Mouse (Mus musculus): Measurements from ENCODE around the gene Cdc42. TPM values are rescaled to one million over a fixed set of nuclear protein-coding genes. Genes with fewer than 3 reads are reported as not detected.

The Cdc42 gene
- polyA plus RNA-seq, 1 experiment from 2014 or later: 710 TPM

DNA sequence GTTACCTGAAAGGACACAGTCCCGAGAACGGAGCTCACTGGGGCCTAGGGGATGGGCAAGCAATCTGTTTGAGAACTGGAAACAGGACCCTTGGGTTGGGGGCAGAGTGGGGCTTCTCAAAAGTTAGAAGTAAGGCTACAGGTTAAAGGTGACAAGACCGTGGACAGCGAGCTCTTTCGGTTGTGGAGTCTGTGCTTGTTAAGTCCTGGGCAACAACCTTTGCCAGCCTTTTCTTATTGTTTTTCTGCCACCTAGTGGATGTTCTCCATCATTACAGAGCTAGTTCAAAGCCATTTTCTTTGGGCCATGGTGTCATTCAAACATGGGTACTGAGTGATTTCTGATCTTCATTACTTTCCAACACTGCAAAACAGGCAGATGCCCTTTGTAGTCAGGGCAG, 49.1 kb downstream of the Cdc42 start:
- Histone ChIP-seq H3K9me3 (ENCODE audit: control insufficient read depth, low read length) (no peaks in the 10 kb centered on the region), H3K27ac (ENCODE audit: low read depth, low read length) (no peak overlapping the region), H3K36me3 (ENCODE audit: control insufficient read depth, insufficient read depth, low read length) (no peaks in the 10 kb centered on the region), H3K4me3 (ENCODE audit: low read depth, low read length) (no peak overlapping the region), H3K27me3 (ENCODE audit: control insufficient read depth, insufficient read depth, low read length) (no peaks in the 10 kb centered on the region), H3K4me2 (no peak overlapping the region), H3K9ac (ENCODE audit: low read length) (no peak overlapping the region), H3K4me1 (ENCODE audit: control insufficient read depth, insufficient read depth, low read length) (0 out of 2 replicates have a peak, but pooled peaks cover 2% of the 10 kb centered on the region)
- DNase-seq (ENCODE audit: low spot score, missing footprints) (peak; percentile 92), ATAC-seq (ENCODE audit: low FRiP score) (no peak)
- WGBS: 65% methylated on average over 5 of the region's 5 CpGs

DNA sequence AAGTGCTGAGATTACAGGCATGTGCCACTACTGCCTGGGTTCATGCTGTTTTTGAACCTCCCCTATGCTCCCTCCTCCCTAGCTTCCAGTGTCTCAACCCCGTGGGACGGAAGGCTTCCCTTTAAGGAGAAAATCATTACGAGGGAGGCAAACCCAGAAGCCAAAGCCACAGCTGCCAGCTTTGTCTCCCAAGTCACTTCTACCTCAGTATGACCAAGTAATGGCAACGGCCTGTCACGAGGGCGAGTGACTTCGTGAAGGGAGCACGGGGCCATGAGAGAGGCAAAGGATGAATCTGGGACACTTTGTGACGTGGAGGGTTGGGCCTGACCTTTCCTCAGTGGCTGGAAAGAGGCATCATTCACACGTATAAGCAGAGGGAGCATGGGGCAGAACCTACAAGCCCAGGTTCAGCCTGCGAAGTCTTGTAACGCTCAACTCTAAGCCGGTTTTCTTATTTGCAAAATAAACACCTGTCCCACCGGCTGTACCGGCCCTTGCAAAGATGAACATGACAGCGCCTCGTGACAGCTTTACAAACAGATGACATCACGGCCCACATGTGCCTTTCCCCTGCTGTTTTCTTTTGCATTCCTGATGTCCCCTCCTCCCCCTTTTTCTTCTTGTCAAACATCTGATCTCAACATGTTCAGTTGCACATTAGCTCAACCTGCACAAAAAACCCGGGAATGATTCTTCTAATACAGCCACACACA, 50.4 kb downstream of the Cdc42 start:
- H3K36me3 ChIP-seq (ENCODE audit: control insufficient read depth, insufficient read depth, low read length): no peaks in the 10 kb centered on the region
- no peak overlapping the region for H3K27ac ChIP-seq (ENCODE audit: low read depth, low read length)
- no peak for DNase-seq (ENCODE audit: low spot score, missing footprints)
- H3K9ac ChIP-seq (ENCODE audit: low read length): no peak overlapping the region
- H3K4me1 ChIP-seq (ENCODE audit: control insufficient read depth, insufficient read depth, low read length): 0 out of 2 replicates have a peak, but pooled peaks cover 2% of the 10 kb centered on the region
- H3K4me3 ChIP-seq (ENCODE audit: low read depth, low read length): no peak overlapping the region
- 86% methylated on average over 19 of the region's 19 CpGs for WGBS
- no peak for ATAC-seq (ENCODE audit: low FRiP score)
- H3K27me3 ChIP-seq (ENCODE audit: control insufficient read depth, insufficient read depth, low read length): no peaks in the 10 kb centered on the region
- no peaks in the 10 kb centered on the region for H3K9me3 ChIP-seq (ENCODE audit: control insufficient read depth, low read length)
- H3K4me2 ChIP-seq: no peak overlapping the region

DNA sequence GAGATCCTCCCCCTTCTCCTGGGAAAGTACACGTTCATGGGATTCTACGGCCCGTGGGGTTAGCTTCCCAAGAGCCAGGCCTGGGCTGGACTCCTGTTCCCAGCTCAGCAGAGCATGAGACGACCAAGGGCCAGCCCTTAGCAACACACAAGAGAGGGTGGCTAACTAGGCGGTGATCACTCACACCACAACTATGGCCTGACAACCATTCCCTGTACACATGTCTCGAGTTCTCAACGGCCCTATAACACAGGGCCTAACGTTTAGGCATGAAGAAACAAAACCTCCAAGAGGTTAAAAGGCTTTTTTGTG, 51.0 kb downstream of the Cdc42 start:
- H3K9me3 ChIP-seq (ENCODE audit: control insufficient read depth, low read length): no peaks in the 10 kb centered on the region
- 60% methylated on average over 8 of the region's 8 CpGs for WGBS
- ATAC-seq (ENCODE audit: low FRiP score) (no peak), DNase-seq (ENCODE audit: low spot score, missing footprints) (no peak)
- H3K4me3 ChIP-seq (ENCODE audit: low read depth, low read length): no peak overlapping the region
- peaks cover 6% of the 10 kb centered on the region for H3K4me1 ChIP-seq (ENCODE audit: control insufficient read depth, insufficient read depth, low read length)
- H3K4me2 ChIP-seq: no peak overlapping the region
- no peaks in the 10 kb centered on the region for H3K36me3 ChIP-seq (ENCODE audit: control insufficient read depth, insufficient read depth, low read length)
- no peaks in the 10 kb centered on the region for H3K27me3 ChIP-seq (ENCODE audit: control insufficient read depth, insufficient read depth, low read length)
- H3K27ac ChIP-seq (ENCODE audit: low read depth, low read length): no peak overlapping the region
- no peak overlapping the region for H3K9ac ChIP-seq (ENCODE audit: low read length)

DNA sequence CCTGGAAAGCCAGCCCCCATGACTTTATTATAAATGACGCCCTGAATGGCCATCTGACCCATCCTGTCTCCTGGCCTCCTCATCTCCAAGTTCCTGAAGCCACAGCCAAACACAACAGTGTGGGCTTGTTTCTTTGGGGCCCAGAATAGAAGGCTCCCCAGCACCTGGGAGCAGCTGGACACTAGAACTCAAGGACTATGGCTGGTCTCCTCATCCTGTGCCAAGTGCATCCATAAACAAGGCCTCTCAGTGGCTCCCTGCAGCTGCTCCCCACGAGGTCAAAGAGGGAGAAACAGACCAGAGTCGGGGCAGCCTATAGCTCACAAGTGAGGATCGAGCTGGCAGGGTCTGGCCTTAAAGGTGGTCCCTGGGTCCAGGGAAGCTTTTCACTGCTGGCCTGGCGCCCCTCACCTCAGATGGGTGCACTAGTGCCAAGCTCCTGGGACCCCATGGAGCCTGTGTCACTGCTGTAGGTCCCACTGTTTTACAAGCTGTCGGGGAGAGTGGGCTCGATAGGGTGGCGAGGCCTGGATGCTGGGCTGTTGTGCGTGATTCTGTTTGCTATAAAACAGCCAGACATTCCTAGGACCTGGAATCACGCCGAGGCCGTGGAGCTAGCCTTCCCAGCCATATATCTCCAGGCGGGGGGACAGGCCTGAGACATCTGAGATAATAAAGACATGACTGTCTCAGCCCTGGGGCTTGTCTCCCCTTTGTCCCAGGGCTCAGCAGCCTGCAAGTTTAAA, 51.5 kb downstream of the Cdc42 start:
- Histone ChIP-seq H3K36me3 (ENCODE audit: control insufficient read depth, insufficient read depth, low read length) (no peaks in the 10 kb centered on the region), H3K27me3 (ENCODE audit: control insufficient read depth, insufficient read depth, low read length) (no peaks in the 10 kb centered on the region), H3K4me2 (no peak overlapping the region), H3K9ac (ENCODE audit: low read length) (no peak overlapping the region), H3K9me3 (ENCODE audit: control insufficient read depth, low read length) (no peaks in the 10 kb centered on the region), H3K4me1 (ENCODE audit: control insufficient read depth, insufficient read depth, low read length) (peaks cover 7% of the 10 kb centered on the region), H3K27ac (ENCODE audit: low read depth, low read length) (no peak overlapping the region), H3K4me3 (ENCODE audit: low read depth, low read length) (no peak overlapping the region)
- 75% methylated on average over 13 of the region's 13 CpGs for WGBS
- DNase-seq (ENCODE audit: low spot score, missing footprints): no peak
- no peak for ATAC-seq (ENCODE audit: low FRiP score)

DNA sequence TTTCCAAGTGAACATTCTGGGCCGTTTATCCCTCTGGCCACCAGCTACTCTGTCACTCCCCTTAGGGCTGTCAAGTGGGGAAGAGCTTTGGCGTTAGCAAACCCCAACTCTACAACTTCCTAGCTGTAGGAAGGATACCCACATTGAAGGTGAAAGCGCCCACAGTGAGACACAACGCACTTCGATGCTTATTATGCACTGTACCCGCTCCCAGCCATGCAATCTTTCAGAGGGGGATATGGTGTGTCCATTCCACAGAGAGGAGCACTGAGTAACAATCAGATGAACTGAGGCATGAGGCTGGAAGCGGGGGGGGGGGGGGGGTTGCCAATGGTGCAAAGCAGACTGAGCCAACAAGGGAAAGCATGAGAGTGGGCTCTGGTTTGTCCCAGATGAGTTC, 52.5 kb downstream of the Cdc42 start:
- H3K4me1 ChIP-seq (ENCODE audit: control insufficient read depth, insufficient read depth, low read length): peaks cover 7% of the 10 kb centered on the region
- WGBS: 87% methylated on average over 7 of the region's 7 CpGs
- ATAC-seq (ENCODE audit: low FRiP score) (no peak), DNase-seq (ENCODE audit: low spot score, missing footprints) (no peak)
- H3K4me2 ChIP-seq: no peak overlapping the region
- H3K9me3 ChIP-seq (ENCODE audit: control insufficient read depth, low read length): no peaks in the 10 kb centered on the region
- no peak overlapping the region for H3K9ac ChIP-seq (ENCODE audit: low read length)
- H3K36me3 ChIP-seq (ENCODE audit: control insufficient read depth, insufficient read depth, low read length): no peaks in the 10 kb centered on the region
- H3K4me3 ChIP-seq (ENCODE audit: low read depth, low read length): no peak overlapping the region
- no peak overlapping the region for H3K27ac ChIP-seq (ENCODE audit: low read depth, low read length)
- no peaks in the 10 kb centered on the region for H3K27me3 ChIP-seq (ENCODE audit: control insufficient read depth, insufficient read depth, low read length)

DNA sequence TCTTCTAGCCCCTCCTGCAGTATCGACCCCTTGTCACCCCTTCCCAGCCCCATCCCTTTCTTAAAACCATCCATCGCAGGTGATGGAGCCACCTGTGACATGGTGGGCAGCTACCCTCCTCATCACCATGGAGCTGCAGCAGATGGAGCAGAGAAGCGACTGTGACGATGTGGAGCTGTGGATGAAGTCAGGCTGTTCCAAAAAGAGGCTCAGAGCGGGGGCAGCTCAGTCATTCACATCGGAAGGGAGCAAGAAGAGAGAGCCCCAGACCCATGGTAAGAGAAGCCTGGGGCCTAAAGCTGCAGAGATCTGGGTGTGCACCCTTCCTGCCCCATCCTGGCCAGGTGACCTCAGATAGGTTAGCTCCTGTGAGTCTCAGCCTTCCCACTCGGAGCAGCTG, 53.4 kb downstream of the Cdc42 start:
- Histone ChIP-seq H3K27ac (ENCODE audit: low read depth, low read length) (no peak overlapping the region), H3K4me2 (no peak overlapping the region), H3K9ac (ENCODE audit: low read length) (no peak overlapping the region), H3K4me3 (ENCODE audit: low read depth, low read length) (no peak overlapping the region), H3K4me1 (ENCODE audit: control insufficient read depth, insufficient read depth, low read length) (peaks cover 7% of the 10 kb centered on the region), H3K36me3 (ENCODE audit: control insufficient read depth, insufficient read depth, low read length) (no peaks in the 10 kb centered on the region), H3K9me3 (ENCODE audit: control insufficient read depth, low read length) (no peaks in the 10 kb centered on the region), H3K27me3 (ENCODE audit: control insufficient read depth, insufficient read depth, low read length) (no peaks in the 10 kb centered on the region)
- DNase-seq (ENCODE audit: low spot score, missing footprints): no peak
- ATAC-seq (ENCODE audit: low FRiP score): no peak
- WGBS: 96% methylated on average over 7 of the region's 7 CpGs

DNA sequence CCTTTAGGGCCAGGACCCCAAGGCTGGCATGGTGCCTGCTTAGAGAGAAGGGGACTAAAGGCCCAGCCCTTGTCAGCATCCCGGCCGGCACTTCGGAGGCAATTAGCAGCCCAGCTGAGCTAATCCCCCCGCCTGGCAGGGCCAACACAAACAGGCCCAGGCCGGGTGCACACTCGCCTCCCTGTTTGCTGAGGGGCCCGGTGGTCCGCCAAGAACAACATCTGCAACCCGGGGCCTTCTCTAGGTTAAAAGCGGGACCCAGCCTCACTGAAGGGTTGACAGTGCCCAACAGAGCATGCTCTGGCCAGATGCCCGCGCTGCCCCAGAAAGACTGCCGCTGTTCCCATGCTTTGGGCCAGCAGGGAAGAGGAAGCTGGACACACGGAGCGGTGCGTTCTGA, 55.9 kb downstream of the Cdc42 start:
- Histone ChIP-seq H3K9me3 (ENCODE audit: control insufficient read depth, low read length) (no peaks in the 10 kb centered on the region), H3K9ac (ENCODE audit: low read length) (no peak overlapping the region), H3K4me1 (ENCODE audit: control insufficient read depth, insufficient read depth, low read length) (peaks cover 5% of the 10 kb centered on the region), H3K36me3 (ENCODE audit: control insufficient read depth, insufficient read depth, low read length) (no peaks in the 10 kb centered on the region), H3K4me3 (ENCODE audit: low read depth, low read length) (no peak overlapping the region), H3K27ac (ENCODE audit: low read depth, low read length) (no peak overlapping the region), H3K27me3 (ENCODE audit: control insufficient read depth, insufficient read depth, low read length) (no peaks in the 10 kb centered on the region), H3K4me2 (no peak overlapping the region)
- DNase-seq (ENCODE audit: low spot score, missing footprints) (no peak), ATAC-seq (ENCODE audit: low FRiP score) (no peak)
- WGBS: 59% methylated on average over 16 of the region's 16 CpGs

DNA sequence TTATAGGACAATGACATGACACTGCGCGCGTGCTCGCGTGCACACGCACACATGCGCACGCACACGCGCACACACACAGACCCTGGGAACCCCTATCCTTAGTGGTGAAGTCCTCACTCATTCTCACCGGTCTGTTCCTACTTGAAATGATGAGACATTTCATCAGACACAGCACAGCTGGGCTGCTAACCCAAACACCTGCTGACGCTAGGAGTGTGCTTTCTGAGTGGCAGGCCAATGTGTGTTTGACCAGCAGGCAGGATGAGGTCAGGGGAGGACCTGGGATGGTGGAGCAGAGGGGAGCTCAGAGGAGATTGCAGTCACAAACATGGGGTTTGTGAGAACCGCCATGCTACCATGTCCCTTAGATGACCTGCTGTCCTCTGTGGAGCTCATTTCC, 57.3 kb downstream of the Cdc42 start:
- Histone ChIP-seq H3K9ac (ENCODE audit: low read length) (no peak overlapping the region), H3K27me3 (ENCODE audit: control insufficient read depth, insufficient read depth, low read length) (no peaks in the 10 kb centered on the region), H3K4me1 (ENCODE audit: control insufficient read depth, insufficient read depth, low read length) (peaks cover 5% of the 10 kb centered on the region), H3K4me3 (ENCODE audit: low read depth, low read length) (no peak overlapping the region), H3K9me3 (ENCODE audit: control insufficient read depth, low read length) (no peaks in the 10 kb centered on the region), H3K27ac (ENCODE audit: low read depth, low read length) (no peak overlapping the region), H3K4me2 (no peak overlapping the region), H3K36me3 (ENCODE audit: control insufficient read depth, insufficient read depth, low read length) (no peaks in the 10 kb centered on the region)
- DNase-seq (ENCODE audit: low spot score, missing footprints) (no peak), ATAC-seq (ENCODE audit: low FRiP score) (no peak)
- 94% methylated on average over 13 of the region's 13 CpGs for WGBS

DNA sequence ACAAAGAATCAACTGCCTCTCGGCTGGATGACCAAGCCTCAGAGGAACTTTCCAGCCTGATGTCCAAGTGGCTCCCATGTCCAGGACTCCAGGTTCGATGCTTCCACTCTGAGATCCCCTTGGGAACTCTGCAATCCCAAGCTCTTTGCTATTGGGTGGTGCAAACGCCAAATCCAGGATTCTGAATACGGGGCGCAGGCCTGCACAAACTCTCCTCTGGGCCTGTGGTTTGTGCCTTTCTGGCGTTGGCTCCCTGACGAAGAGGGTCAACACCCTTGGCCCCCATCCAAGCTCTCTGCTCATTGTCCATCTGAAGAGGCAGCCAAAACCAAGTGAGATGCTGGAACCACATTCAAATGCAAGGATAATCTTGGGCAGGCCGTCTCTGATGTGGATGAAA, 59.1 kb downstream of the Cdc42 start:
- Histone ChIP-seq H3K9ac (ENCODE audit: low read length) (no peak overlapping the region), H3K36me3 (ENCODE audit: control insufficient read depth, insufficient read depth, low read length) (no peaks in the 10 kb centered on the region), H3K27me3 (ENCODE audit: control insufficient read depth, insufficient read depth, low read length) (no peaks in the 10 kb centered on the region), H3K27ac (ENCODE audit: low read depth, low read length) (no peak overlapping the region), H3K4me2 (no peak overlapping the region), H3K4me3 (ENCODE audit: low read depth, low read length) (no peak overlapping the region), H3K4me1 (ENCODE audit: control insufficient read depth, insufficient read depth, low read length) (peaks cover 5% of the 10 kb centered on the region), H3K9me3 (ENCODE audit: control insufficient read depth, low read length) (no peaks in the 10 kb centered on the region)
- 87% methylated on average over 8 of the region's 8 CpGs for WGBS
- no peak for ATAC-seq (ENCODE audit: low FRiP score)
- DNase-seq (ENCODE audit: low spot score, missing footprints): no peak
